Mouse (Mus musculus) brain, embryonic 14.5 days (tissue): Measurements from ENCODE around the gene Tomm6.

Experiments used
- CTCF ChIP-seq: fragments of 200-500 bp; IDR thresholded peaks from 2 replicates; pipeline ENCODE4 v1.5.1; 2012; ENCODE audit warnings: inconsistent platforms, mild to moderate bottlenecking, moderate library complexity, borderline replicate concordance; ENCODE audit not compliant: insufficient read depth, insufficient read length; ENCODE audit errors: extremely low read depth
- POLR2A ChIP-seq: fragments of 200-500 bp; IDR thresholded peaks from 2 replicates; pipeline ENCODE4 v1.6.1; 2012; ENCODE audit warnings: mild to moderate bottlenecking, inconsistent platforms, borderline replicate concordance; ENCODE audit not compliant: poor library complexity, insufficient read depth, insufficient read length, severe bottlenecking; ENCODE audit errors: extremely low read depth

- no peak for TF ChIP-seq CTCF
- no peak for TF ChIP-seq POLR2A
Observed at GRCm38 (mm10) chr17:47678238-47678637, 9.9 kb downstream of the Tomm6 start.
